Mouse (Mus musculus): ENCODE measurements around the gene Fgd3. TPM values are rescaled to one million over a fixed set of nuclear protein-coding genes. Genes with fewer than 3 reads are reported as not detected.

Fgd3 gene
- polyA plus RNA-seq, 1 experiment: 0.56 TPM

DNA sequence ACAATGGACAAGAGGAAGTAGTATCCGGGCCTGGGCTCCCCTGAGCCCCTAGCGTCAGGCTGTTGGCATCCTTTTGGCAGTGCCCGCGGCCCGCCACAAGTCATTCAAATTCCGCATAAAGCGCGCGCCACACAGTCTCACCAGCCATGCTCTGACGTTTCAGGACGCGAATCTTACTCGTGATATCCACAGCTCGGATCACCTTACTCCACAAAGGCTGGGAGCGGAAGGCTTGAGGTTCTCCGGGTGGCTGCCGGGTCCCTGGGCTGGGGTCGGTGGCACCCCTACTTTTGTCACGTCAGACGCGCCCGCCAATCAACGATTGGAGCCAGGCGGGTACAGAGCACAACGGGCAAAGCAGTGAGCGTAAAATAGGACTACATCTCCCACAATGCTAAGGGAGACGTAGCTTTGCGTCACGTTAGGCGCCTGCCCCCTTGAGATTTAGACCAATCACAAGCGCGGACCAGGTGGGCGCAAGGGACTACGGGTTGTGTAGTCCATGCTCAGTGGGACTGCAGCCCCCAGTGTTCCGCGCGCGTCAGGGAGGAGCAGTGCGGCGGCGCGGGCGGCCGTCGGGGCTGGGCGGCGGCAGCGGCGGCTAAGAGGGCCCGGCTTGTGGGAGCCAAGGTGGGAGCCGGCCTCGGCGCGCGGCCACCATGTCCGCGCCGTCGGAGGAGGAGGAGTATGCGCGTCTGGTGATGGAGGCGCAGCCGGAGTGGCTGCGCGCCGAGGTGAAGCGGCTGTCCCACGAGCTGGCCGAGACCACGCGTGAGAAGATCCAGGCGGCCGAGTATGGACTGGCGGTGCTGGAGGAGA lies 21.1 kb upstream of the Fgd3 start, which contains the start of gene Bicd2:
Bicd2 (plus strand) TSS at position 574 of the 819 bp plus-strand sequence.
- peak within 1 kb of the TSS; percentile 95 for H3K4me3 ChIP-seq (ENCODE audit: control insufficient read depth, low read depth, low read length)
- peak; percentile 75 for TF ChIP-seq POLR2A (IDR thresholded peaks at IDR 0.05; ENCODE audit: control insufficient read depth, low read depth, low read length)
- TF ChIP-seq CTCF (IDR thresholded peaks at IDR 0.05; ENCODE audit: control insufficient read depth, insufficient read depth, insufficient replicate concordance, low read depth, low read length): no peak
- peaks cover 14% of the 10 kb centered on the region for H3K4me1 ChIP-seq (ENCODE audit: control insufficient read depth, insufficient read depth, low read length)
- H3K27me3 ChIP-seq (ENCODE audit: control insufficient read depth, insufficient read depth, low read length): no peaks in the 10 kb centered on the region
- H3K27ac ChIP-seq (ENCODE audit: control insufficient read depth, insufficient read depth, low read depth, low read length): peak within 1 kb of the TSS; percentile 92
- no peaks in the 10 kb centered on the region for H3K36me3 ChIP-seq (ENCODE audit: control insufficient read depth, insufficient read depth, low read length)

DNA sequence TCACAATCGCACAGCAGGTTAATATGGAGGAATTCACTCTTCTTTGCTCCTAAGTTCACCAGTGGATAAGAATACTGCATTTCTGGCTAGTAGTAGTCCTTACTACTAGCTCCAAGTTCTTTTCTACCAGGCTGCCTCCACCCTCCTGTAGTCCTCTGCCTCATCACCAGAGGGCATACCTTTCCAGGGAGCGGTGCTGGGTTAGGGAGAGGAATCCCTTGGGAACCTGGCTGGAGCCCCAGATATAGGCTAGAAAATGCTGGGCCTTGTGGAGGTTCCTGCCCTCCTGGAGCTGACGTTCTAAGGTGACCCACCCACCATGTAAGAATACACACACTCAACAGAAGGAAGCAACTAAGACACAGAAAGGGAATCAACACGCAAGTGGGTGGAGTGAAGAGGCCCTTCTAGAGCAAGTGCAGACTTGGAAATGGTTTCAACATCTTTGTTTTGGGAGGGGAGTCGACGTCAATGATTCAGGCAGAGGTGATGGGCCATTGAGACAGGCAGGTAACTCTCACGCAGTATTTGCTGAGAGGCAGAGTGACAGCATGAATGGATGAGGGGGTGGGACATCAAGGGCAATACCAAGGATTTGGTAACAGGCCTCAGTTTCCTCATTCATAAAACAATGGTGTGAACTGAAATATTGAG lies 18.9 kb upstream of the Fgd3 start:
- Histone ChIP-seq H3K27ac (ENCODE audit: control insufficient read depth, insufficient read depth, low read depth, low read length) (no peak overlapping the region), H3K36me3 (ENCODE audit: control insufficient read depth, insufficient read depth, low read length) (no peaks in the 10 kb centered on the region), H3K27me3 (ENCODE audit: control insufficient read depth, insufficient read depth, low read length) (no peaks in the 10 kb centered on the region), H3K4me1 (ENCODE audit: control insufficient read depth, insufficient read depth, low read length) (peaks cover 10% of the 10 kb centered on the region), H3K4me3 (ENCODE audit: control insufficient read depth, low read depth, low read length) (peak overlapping the region; percentile 95)
- TF ChIP-seq POLR2A (IDR thresholded peaks at IDR 0.05; ENCODE audit: control insufficient read depth, low read depth, low read length): no peak
- TF ChIP-seq CTCF (IDR thresholded peaks at IDR 0.05; ENCODE audit: control insufficient read depth, insufficient read depth, insufficient replicate concordance, low read depth, low read length): peak; percentile 38; the same call in 1 of the 2 replicates

DNA sequence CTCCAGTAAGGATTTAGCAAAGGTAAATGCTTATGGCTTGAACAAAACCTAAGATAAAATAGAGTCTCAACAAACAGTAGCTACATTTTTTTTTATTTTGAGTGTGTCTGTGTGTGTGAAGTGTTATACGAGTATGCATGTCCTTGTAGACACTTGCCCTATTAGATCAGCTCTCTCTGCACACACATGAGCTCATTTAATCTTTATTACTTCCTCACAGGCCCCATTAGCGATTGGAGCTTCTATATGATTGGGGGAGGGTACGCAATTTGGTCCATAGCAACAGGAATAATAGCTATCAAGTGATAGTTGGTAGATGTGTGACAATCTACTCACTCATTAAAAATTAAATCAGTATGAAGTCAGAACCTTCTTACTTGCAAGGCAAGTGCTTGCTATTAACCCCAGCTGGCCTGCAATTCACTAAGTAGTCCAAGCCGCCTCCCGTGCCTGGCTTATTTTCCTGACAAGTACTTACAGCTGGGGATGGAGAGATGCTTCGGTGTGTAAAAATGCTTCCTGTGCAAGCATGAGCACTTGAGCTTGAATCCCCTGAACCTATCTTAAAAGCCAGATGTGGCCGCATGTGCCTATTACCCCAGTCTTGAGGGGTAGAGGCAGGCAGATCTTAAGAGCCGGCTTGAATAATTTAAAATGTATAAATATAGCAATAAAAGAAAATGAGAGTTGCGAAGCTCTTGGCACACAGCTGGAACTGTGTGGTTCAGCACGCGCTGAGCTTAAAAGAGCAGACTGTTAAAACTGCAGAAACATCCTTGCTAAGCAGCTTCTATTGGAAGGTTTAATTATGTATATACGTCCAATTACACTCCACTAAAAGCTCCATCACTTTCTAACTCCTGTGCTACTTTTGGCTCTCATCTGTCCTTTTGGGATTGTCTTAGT lies 15.2 kb upstream of the Fgd3 start:
- Histone ChIP-seq H3K4me3 (ENCODE audit: control insufficient read depth, low read depth, low read length) (no peak overlapping the region), H3K27me3 (ENCODE audit: control insufficient read depth, insufficient read depth, low read length) (no peaks in the 10 kb centered on the region), H3K4me1 (ENCODE audit: control insufficient read depth, insufficient read depth, low read length) (no peaks in the 10 kb centered on the region; the same call in 1 of the 2 replicates), H3K27ac (ENCODE audit: control insufficient read depth, insufficient read depth, low read depth, low read length) (no peak overlapping the region), H3K36me3 (ENCODE audit: control insufficient read depth, insufficient read depth, low read length) (no peaks in the 10 kb centered on the region)
- no peak for TF ChIP-seq CTCF (IDR thresholded peaks at IDR 0.05; ENCODE audit: control insufficient read depth, insufficient read depth, insufficient replicate concordance, low read depth, low read length)
- no peak for TF ChIP-seq POLR2A (IDR thresholded peaks at IDR 0.05; ENCODE audit: control insufficient read depth, low read depth, low read length)

DNA sequence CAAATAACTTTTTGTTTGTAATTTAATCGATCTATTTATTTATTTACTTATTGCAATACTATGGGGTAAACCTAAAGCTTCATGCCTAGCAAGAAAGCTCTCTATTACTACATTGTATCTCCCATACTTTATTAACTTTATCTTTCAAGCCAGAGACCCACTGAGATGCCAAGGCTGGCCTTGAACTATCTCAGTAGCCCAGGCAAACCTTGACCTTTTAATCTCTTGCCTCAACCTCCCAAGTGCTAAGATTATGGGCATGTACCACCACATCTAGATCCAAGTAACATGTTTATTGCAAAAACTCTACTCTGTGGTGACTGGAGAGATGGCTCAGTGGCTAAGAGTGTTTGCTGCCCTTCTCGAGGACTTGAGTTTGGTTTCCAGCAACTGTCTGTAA lies 13.1 kb upstream of the Fgd3 start:
- Histone ChIP-seq H3K4me1 (ENCODE audit: control insufficient read depth, insufficient read depth, low read length) (no peaks in the 10 kb centered on the region), H3K27ac (ENCODE audit: control insufficient read depth, insufficient read depth, low read depth, low read length) (no peak overlapping the region), H3K4me3 (ENCODE audit: control insufficient read depth, low read depth, low read length) (no peak overlapping the region), H3K36me3 (ENCODE audit: control insufficient read depth, insufficient read depth, low read length) (no peaks in the 10 kb centered on the region), H3K27me3 (ENCODE audit: control insufficient read depth, insufficient read depth, low read length) (no peaks in the 10 kb centered on the region)
- TF ChIP-seq CTCF (IDR thresholded peaks at IDR 0.05; ENCODE audit: control insufficient read depth, insufficient read depth, insufficient replicate concordance, low read depth, low read length) (no peak), POLR2A (IDR thresholded peaks at IDR 0.05; ENCODE audit: control insufficient read depth, low read depth, low read length) (no peak)

- H3K27me3 ChIP-seq (ENCODE audit: control insufficient read depth, insufficient read depth, low read length): no peaks in the 10 kb centered on the region
- no peak overlapping the region for H3K4me3 ChIP-seq (ENCODE audit: control insufficient read depth, low read depth, low read length)
- no peaks in the 10 kb centered on the region for H3K36me3 ChIP-seq (ENCODE audit: control insufficient read depth, insufficient read depth, low read length)
- TF ChIP-seq CTCF (IDR thresholded peaks at IDR 0.05; ENCODE audit: control insufficient read depth, insufficient read depth, insufficient replicate concordance, low read depth, low read length) (no peak), POLR2A (IDR thresholded peaks at IDR 0.05; ENCODE audit: control insufficient read depth, low read depth, low read length) (no peak)
- no peaks in the 10 kb centered on the region for H3K4me1 ChIP-seq (ENCODE audit: control insufficient read depth, insufficient read depth, low read length)
- no peak overlapping the region for H3K27ac ChIP-seq (ENCODE audit: control insufficient read depth, insufficient read depth, low read depth, low read length)
These were observed 8.0 kb upstream of the Fgd3 start for GRCm38 (mm10) chr13:49328101-49328500.

GRCm38 (mm10) chr13:49326246-49327206 lies 6.4 kb upstream of the Fgd3 start:
- no peak overlapping the region for H3K27ac ChIP-seq (ENCODE audit: control insufficient read depth, insufficient read depth, low read depth, low read length)
- no peaks in the 10 kb centered on the region for H3K4me1 ChIP-seq (ENCODE audit: control insufficient read depth, insufficient read depth, low read length)
- no peaks in the 10 kb centered on the region for H3K27me3 ChIP-seq (ENCODE audit: control insufficient read depth, insufficient read depth, low read length)
- H3K4me3 ChIP-seq (ENCODE audit: control insufficient read depth, low read depth, low read length): no peak overlapping the region
- TF ChIP-seq POLR2A (IDR thresholded peaks at IDR 0.05; ENCODE audit: control insufficient read depth, low read depth, low read length) (no peak), CTCF (IDR thresholded peaks at IDR 0.05; ENCODE audit: control insufficient read depth, insufficient read depth, insufficient replicate concordance, low read depth, low read length) (no peak)
- H3K36me3 ChIP-seq (ENCODE audit: control insufficient read depth, insufficient read depth, low read length): no peaks in the 10 kb centered on the region

Data from testis, adult 2 months (tissue).